Mouse (Mus musculus) cortical plate, adult 2 months (tissue): ENCODE results near the gene Sytl3. TPM values are rescaled to one million over a fixed set of nuclear protein-coding genes. Genes with fewer than 3 reads are reported as not detected.
"Not testable (repeated sequence)": the region's sequence is repeated elsewhere in the genome, so short reads cannot be mapped to it uniquely, and the experiment has no call there.

Source experiments
- H3K27ac ChIP-seq: fragments of 200-500 bp; 2 replicates; pipeline ENCODE4 v1.5.1; 2012; ENCODE audit warnings: low read length, control low read depth, inconsistent platforms; ENCODE audit not compliant: insufficient read depth
- H3K4me1 ChIP-seq: fragments of 200-500 bp; 2 replicates; pipeline ENCODE4 v1.6.1; 2011; ENCODE audit warnings: low read length; ENCODE audit not compliant: control insufficient read depth, insufficient read depth
- H3K4me3 ChIP-seq: fragments of 200-500 bp; 2 replicates; pipeline ENCODE4 v1.5.1; 2011; ENCODE audit warnings: mild to moderate bottlenecking, low read length, control low read depth; ENCODE audit not compliant: insufficient read depth
- CTCF ChIP-seq: fragments of 200-500 bp; IDR thresholded peaks from 2 replicates; pipeline ENCODE4 v1.5.1; 2011; ENCODE audit warnings: mild to moderate bottlenecking, control low read depth, low read length; ENCODE audit not compliant: insufficient read depth; ENCODE audit errors: extremely low read depth
- POLR2A ChIP-seq: fragments of 200-500 bp; IDR thresholded peaks from 2 replicates; pipeline ENCODE4 v1.6.1; 2011; ENCODE audit warnings: mild to moderate bottlenecking, low read length, control low read depth; ENCODE audit not compliant: insufficient read depth; ENCODE audit errors: extremely low read depth
- polyA plus RNA-seq: library from polyadenylated mRNA; depleted of rRNA; stranded (reverse); fragments of >200 nt; gene quantifications from 2 replicates; pipeline ENCODE4 v1.2.3, GENCODE M21; 2012

Gene Sytl3
- polyA plus RNA-seq, 1 experiment, result 0.13 TPM

DNA sequence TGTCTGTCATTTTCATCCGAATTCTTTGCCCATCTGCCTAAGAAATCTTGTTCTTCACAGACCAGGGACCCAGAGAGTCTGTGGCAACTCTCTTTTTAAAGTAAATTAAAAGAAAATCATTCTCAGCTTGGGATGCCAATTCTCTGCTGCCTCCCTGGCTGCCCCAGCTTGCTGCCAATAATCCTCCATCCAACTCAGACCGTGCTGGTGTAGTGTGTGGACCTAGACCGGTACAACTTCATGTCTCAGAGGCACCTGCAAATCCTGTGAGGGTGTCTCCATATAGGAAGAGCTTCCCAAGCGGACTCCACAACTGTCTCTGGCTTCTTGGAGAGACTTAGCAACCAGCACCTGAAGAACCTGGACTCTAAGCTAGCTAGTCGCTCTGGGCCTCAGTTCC is 22.0 kb upstream of the Sytl3 start:
- H3K27ac ChIP-seq, result no peak overlapping the region
- no peak for TF ChIP-seq POLR2A
- no peak for TF ChIP-seq CTCF
- no peaks in the 10 kb centered on the region for H3K4me1 ChIP-seq

DNA sequence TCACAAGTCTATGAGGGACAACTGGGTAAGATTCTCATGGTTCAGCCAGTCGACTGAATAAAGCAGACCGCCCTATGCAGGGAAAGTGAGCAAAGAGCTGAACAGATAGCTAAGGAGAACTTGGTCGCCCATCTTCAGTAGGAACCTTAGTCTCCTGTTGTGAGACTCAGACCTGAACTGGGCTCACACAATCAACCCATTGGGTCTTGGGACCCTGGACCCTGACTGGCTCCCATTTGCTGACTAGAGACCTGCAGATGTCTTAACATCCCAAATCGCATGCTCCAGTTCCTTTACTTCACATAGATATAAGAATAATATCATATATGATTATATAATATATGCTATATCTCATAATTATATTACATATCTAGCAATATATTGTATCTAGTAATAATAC is 21.5 kb upstream of the Sytl3 start:
- H3K4me3 ChIP-seq, H3K27ac ChIP-seq, H3K4me1 ChIP-seq: not testable (repeated sequence)

More for the DNA sequence above, 22.0 kb upstream of the Sytl3 start:
- H3K4me3 ChIP-seq, result no peak overlapping the region

DNA sequence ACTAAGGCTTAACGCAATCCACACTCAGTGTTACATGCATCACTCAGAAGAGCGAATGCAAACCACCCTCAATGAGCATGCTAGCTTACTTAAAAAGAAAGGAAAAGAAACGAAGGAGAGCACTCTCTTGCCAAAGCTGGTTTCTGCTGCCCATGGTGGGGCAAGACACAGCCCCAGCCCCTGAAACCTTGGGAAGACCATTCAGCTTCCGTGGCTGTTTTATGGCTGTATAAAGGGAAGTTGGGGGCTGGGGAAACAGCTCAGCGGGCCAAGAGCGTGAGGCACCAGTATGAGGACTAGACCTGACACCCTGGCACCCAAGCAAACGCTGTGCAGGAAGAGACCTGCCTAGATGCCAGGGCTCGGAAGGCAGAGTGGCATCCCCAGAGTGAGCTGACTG is 20.4 kb upstream of the Sytl3 start:
- not testable (repeated sequence) for H3K4me1 ChIP-seq, H3K4me3 ChIP-seq, H3K27ac ChIP-seq

DNA sequence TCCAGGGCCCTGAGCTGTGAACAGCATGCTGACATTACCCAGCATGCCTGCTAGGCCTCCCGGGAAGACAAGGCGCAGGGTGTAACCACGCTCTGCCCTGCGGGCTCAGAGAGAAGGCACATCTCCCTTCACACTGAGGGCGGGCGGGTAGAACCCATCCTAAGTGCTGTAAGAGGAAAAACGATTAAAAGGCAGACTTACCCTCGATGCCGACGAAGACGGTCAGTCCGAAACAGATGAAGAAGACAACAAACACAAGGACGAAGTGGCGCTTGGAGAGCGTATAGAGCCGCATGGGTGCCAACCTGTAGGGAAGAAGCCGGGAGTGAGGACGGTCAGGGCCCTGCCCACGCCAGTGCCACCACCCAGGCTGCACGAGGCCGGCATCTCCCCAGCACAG is 19.4 kb upstream of the Sytl3 start:
- H3K27ac ChIP-seq, H3K4me3 ChIP-seq, H3K4me1 ChIP-seq: not testable (repeated sequence)

DNA sequence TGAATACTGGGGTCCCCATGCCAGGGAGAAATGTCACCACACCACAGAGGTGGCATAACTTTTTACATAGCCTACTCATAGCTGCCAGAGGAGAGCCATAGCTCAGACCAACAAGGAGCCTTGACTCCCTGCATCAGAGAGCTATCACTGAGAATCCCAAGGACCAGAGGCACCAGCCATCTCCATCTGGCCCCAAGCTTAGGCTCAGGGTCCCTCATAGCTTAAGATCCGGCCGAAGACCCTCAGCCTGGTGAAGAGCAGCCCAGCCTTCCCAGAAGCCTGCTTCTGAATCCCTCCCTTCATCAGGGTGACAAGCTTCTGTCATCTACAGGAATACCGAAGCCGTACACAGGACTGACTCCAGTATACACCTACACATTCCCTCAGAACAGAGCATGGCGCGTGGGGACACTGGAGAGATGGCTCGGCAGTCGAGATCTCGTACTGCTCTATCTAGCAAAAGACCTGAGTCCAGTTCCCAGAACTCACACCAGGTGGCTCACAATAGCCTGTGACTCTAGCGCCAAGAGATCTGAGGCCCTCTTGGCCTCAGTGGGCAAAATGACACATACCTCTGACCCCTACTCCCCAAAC is 18.8 kb upstream of the Sytl3 start:
- not testable (repeated sequence) for H3K4me1 ChIP-seq, H3K27ac ChIP-seq, H3K4me3 ChIP-seq

DNA sequence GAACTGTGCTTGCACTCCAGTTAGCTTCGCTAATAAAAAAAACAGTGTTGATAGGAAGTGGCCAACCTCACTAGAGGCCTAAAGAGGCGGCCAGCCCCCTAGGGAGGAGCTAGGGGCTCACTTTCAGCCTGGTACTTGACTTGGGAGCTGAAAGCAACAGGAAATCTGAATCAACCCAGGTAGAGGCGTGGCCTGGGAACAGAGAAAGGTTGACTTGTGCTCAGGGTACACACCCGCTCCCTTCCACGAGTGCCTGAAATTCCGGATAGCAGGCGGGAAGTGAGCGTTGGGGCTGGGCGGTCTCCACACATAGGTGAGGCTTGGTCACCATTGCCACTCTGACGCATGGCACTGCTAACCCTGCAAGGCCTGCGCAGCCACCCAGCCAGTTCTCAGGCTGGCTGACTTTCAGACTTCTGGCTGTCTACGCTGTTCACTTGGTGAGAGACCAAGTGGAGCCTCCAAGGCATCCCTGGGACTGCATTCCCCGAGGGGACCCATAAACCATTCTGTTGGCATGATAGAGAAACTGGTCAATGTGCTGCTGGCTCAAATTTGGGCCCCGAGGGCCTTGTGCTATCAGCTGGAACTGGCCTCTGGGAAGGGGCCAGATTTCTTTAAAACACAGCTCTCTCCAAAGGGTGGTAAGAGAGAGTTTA is 18.0 kb upstream of the Sytl3 start:
- H3K4me1 ChIP-seq, H3K27ac ChIP-seq, H3K4me3 ChIP-seq: not testable (repeated sequence)

DNA sequence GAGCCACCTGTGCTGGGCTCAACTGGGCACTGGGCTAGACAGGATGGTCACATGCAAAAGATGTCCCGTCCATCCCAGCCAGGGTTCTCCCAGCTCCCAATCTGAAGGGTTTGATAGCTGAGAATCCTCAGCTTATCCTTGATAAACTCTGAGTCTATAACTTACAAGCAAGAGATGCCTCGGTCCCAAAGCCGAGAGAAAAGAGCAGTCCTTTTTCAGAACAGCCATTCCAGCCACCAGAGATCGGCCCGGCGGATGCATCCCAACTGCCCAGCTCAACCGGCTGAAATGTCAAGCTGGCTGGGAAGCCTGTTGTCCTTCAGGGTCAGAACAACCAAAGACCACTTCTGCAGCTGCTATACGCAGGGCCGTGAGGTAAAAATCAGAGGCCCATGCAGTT is 14.7 kb upstream of the Sytl3 start:
- not testable (repeated sequence) for H3K4me1 ChIP-seq, H3K27ac ChIP-seq, H3K4me3 ChIP-seq

DNA sequence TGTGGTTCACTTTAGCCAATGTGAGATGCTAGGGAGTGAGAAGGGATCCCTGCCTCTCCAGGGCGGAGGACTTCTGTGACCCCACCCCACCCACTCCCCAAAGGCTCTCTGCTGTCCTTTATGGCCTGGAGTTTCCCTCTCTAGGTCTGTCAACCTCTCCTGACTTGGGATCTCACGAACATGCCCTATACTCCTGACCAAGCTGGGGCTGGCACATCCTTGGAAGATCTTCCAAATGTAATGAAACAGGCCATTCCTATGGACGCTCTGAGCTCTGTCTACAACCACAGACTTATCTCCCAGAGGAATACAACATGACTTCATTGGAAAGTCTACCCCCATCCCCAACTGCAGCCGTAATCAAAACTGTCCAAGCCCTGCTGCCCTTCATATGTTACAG is 14.2 kb upstream of the Sytl3 start:
- H3K27ac ChIP-seq, H3K4me1 ChIP-seq, H3K4me3 ChIP-seq: not testable (repeated sequence)

DNA sequence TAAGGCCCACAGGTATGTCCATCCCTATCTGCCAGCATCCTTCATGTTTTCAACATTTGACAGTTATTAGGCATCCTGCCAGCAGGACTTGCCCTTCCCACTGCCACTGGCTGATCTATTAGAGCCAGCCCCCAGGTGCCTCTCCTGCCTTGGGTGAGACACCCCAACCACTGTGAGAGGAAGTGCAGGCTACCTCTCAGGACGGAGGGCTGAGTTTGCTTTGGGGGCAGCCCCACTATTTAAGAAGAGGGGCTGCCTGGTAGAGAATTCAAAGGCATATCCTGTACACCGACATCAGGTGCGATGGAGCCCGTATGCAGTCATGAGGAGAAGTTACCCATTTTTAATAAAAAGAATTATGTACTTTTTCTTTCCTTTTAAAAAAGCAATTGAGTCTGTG is 13.2 kb upstream of the Sytl3 start:
- not testable (repeated sequence) for H3K4me3 ChIP-seq, H3K4me1 ChIP-seq, H3K27ac ChIP-seq

DNA sequence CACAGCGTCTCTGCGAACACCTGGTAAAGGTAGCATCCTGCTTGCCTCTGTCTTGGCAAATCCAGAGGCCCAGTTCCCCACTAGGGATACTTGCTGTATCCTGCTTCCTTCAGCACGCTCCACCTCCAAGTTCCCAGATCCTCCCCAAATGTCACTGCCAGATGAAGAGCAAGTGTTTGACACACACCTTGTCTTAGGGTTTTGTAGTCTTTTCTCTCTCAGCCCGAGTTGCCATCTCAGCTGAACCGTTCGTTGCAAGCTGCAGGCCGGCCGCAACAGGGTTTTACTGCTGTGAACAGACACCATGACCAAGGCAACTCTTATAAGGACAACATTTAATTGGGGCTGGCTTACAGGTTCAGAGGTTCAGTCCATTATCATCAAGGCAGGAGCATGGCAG is 12.1 kb upstream of the Sytl3 start:
- H3K27ac ChIP-seq, H3K4me1 ChIP-seq, H3K4me3 ChIP-seq: not testable (repeated sequence)

DNA sequence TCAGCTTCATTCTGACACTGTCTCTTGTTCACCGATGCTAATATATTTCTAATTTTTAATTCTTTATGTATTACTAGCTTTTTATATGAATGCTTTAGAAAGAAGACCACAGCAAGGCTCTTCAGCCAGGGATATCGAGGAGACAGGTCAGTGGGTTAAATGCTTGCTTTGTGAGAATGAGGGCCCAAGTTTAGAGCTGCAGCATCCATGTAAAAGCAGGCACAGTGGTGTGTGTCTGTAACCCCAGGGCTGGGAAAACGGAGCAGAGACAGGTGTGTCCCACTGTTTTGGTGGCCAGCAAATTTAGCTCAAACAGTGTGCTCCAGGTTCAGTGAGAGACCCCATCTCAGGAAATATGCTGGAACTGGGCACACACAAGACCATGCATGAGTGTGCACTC is 11.4 kb upstream of the Sytl3 start:
- not testable (repeated sequence) for H3K4me1 ChIP-seq, H3K4me3 ChIP-seq, H3K27ac ChIP-seq

DNA sequence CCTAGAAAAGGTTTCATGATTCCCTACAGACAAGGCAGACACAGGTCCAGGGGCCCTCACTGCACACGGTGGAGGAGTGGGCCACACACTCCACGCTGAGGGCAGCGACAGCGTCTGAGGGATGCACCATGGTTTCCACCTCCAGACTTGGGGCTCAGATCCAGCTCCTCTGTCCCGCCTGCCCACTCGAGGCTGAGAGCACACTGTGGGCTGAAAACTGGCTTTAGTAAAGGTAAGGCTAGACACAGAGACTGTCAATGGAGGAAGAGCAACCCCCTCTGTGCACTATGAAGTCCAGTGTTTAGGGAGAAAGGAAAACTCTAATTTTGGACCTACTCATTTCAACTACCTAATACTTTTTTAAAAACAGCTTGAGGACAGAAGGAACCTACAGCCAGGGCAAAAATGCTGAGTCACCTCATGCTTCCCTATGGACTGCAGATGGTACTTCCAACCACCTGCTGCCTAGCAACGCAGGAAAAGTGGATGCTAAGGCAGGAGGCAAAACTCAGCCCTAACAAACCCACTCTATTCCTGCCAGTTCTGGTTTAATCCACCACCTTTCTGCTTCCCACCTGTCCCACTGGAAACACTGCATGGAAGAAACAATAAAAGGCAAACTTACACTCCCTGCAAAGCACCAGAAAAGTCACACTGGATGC is 7.9 kb upstream of the Sytl3 start:
- H3K4me3 ChIP-seq, H3K27ac ChIP-seq: not testable (repeated sequence)

DNA sequence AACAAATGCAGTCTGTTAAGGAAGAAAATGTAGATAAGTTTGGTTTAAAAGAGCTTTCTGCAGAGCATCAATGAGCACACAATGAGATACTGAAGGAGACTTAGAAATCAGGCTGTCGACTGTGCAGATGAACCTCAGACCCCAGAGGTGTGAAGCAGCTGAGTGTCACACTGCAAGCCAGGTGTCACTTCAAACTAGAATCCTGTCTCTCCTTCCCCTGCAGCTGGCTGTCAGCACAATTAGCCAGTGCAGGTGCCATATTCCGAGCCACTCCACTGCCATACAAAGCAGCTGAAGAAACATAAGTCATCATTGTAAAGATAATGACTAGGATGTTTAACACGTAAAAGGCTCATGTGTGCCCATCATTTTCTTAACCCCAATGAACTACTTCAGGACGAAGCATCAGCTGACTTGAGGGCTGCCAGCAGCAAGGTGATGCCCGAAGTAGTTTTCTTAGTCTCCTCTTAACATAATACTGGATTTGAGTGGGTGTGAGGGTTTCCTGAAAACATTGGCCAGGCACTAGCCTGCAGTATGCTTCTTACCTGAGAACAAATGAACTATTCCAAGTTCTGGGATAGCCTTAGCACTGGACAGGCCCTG is 5.4 kb upstream of the Sytl3 start:
- not testable (repeated sequence) for H3K4me1 ChIP-seq, H3K27ac ChIP-seq, H3K4me3 ChIP-seq

More for the DNA sequence above, 7.9 kb upstream of the Sytl3 start:
- H3K4me1 ChIP-seq, result not testable (repeated sequence)

DNA sequence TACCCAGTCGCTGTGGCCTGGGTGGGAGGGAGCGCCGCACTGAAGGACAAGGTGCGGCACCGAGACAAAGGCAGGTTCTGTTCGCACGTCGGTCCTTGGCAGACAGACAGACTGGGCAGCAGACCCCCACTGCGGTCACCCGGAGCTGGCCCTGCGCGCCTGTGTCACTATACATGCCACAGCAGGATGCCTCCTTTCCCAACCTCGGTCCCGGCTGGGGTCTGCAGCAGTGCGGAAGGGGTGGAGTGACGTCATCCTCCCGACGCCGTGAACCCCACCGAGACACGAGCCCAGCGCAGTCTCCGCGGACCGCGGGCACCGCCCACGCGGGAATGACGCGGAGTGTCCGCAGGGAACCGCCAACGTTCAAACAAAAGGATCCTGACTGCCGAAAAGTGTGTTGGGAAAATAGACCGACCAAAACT is 3.8 kb upstream of the Sytl3 start:
- not testable (repeated sequence) for H3K4me1 ChIP-seq
- 0 out of 2 replicates have a peak overlapping the region, but pooled peaks have one; percentile 17 for H3K27ac ChIP-seq
- H3K4me3 ChIP-seq, result peak overlapping the region; percentile 75

DNA sequence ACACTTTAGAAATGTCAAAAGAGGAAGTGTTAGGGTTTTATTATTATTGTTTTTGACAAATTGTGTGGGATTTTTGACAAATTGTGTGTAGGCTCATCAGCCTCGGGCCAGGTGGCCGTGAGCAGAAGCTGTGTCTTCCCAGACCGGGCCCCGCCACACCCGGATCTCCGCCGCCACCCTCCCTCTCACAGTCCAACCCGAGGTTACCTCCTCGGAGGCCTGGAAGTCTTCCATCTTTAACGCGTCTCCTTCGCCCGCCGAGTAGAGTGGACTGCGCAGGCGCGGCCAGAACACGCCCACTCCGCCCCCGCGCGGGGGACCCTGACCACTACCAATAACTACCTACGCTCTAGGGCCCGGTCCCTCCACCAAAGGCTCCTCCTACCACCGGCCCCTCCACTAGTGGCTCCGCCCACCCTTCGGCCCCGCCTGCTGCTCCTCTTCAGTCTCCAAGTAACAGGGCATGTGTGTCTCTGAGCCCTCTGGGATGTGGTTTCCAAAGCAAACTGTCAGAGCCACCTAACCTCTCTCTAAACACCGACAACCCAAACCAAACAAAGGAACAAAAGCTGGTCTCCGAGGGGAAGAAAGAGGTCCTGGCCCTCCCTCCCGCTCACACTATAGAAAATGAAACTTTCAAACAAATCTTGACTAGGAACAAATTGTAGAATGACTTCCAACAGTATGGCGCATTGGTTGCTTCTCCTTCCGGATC is 3.2 kb upstream of the Sytl3 start, which contains the start of gene Dynlt1f:
Gene Dynlt1f (minus strand): TSS at position 334 of the 715 bp plus-strand sequence.
- peak within 1 kb of the TSS; percentile 75 for H3K4me3 ChIP-seq
- 0 out of 2 replicates have a peak within 1 kb of the TSS, but pooled peaks have one; percentile 17 for H3K27ac ChIP-seq
- not testable (repeated sequence) for H3K4me1 ChIP-seq
